Mouse (Mus musculus) layer of hippocampus, postnatal 36 days (tissue): Measurements from ENCODE around the gene She. TPM values are rescaled to one million over a fixed set of nuclear protein-coding genes. Genes with fewer than 3 reads are reported as not detected.
"Not testable (repeated sequence)": the region's sequence is repeated elsewhere in the genome, so short reads cannot be mapped to it uniquely, and the experiment has no call there.

ENCODE experiments used
- DNase-seq, 2 experiments: peaks; one replicate each; pipeline ENCODE4 v3.0.0; 2022
- total RNA-seq, 2 experiments: library from RNA; stranded (reverse); gene quantifications; 2 replicates each; pipeline ENCODE4 v1.2.3; 2021

Gene She
- total RNA-seq, 2 experiments from 2014 or later, result 2.4 to 2.9 TPM

DNA sequence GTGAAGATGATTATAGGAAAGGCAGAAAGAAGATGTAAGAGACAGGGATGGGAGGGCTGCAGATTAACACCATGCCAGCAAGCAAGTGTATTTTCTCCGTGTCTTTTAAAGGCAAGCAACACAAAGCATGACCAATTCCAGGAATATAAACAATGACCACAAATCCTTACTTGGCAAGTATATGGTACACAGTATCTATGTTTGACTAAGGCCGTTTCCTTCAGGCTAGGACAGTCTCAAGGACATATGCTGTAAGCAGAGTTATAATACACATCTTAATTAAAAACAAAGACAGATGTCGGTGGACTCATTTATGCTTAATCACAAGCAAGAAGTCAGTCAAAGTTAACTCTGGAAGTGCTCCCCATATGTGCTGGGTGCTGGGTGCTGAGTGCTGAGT lies 12.6 kb upstream of the She start:
- DNase-seq, result no peak

DNA sequence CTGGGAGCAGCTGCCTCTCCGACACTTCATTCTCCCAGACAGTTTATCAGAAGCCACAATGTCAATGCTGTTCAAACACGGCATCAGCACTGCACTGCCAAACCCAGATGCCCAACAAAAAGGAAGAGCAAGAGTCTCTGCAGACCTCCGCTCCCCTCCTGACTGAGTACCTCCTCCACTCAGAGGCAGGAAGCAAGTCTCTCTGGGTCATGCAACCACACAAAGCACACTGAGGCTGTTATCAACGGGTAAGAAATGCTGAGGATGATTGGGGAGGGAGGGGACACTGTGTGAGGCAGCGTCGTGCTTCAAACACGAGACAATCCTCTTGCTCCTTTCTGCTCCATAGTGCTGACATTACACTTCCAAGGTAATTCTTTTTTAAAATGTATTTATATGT lies 11.3 kb upstream of the She start:
- DNase-seq, result no peak

DNA sequence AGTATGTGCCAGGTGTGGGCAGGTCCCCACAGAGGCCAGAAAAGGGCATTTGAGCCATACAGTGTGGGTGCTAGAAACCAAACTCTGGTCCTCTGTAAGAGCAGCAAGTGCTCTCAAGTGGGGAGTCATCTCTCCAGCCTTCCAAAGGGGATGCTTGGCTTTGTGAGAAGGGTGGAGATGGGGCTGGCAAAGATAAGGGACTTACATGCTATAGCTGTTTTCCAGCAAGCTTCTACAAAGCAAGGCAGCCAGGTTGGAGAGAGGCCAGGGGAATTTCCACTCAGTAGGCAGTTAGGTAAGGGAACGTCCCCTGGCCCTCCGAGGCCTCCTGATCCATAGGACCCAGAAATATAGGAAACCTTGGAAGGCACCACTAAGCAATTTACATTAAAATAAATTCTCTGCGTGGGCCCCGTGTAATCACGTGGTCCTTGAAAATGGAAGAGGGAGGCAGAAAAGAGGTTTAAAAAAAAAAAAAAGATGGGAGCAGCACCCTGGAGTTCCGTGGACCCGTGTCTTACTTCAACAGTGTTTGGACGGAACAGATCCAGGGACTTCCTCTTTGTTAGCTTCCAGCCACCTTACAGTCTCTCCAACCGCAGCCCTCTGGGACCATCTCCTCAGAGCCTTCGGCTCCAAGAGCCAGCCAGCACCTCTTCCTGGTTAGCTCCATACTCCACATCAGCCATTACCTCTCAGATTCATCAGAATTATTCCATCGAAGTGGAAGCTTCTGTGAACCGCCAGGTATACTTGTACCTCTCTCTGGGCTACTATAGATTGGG lies 10.7 kb upstream of the She start:
- DNase-seq, result no peak

DNA sequence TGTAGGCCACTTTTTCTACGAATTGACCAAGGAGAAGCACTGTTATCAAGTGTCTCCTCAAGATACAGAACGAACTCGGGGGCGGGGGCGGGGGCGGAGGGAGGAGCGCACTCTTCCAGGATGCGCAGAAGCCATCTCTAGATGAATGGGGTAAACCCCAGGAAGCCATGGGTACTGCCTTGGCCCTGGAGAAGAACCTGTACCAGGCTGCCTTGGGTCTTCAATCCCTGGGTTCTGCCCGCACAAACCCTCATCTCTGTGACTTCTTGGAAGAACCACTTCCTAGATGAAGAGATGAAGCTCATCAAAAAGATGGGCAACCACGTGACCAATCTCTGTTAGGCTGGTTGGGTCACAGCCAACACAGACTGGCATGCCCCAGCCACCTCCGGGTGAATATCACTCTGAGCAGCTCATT lies 10.1 kb upstream of the She start:
- DNase-seq, result no peak

DNA sequence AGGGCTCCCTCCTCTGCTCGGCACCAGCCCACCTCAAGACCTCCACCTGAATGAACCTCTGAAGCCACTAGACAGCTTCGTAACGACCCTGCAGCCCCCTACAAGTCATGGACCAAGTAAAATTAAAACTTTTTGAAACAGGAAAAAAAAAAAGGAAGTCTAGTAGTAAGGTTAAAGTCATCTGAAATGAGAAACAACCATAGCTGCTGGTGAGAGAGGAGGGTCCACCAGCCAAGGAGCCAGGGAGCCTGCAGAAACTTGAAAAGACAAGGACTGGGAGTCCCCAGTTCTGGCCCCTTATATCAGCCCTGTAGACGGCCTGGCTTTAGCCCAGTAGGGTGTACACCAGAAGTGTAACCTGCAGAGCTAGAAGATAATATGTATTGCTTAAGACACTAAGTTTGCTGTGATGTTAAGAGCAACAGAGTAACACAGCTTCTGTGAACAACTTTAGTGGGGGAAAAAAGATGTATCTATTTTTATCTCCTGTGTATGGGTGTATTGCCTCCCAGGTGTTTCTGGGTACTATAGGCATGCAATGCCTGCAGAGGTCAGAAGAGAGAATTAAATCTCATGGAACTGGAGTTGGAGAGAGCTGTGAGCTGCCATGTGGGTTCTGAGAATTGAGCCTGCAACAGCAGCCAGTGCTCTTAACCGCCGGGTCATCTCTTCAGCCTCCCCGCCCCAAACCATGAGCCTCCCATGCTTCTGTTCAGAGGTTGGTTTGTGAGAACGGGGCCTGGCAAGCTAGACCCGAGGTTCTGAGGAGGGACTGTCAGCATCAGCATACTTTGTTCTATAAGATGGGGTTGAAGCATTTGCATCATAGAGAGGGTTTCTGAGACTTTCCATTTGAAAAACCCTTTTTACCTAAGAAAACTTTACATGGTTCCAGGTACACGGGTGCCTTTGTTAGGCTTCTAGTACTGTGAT lies 9.4 kb upstream of the She start:
- no peak for DNase-seq

DNA sequence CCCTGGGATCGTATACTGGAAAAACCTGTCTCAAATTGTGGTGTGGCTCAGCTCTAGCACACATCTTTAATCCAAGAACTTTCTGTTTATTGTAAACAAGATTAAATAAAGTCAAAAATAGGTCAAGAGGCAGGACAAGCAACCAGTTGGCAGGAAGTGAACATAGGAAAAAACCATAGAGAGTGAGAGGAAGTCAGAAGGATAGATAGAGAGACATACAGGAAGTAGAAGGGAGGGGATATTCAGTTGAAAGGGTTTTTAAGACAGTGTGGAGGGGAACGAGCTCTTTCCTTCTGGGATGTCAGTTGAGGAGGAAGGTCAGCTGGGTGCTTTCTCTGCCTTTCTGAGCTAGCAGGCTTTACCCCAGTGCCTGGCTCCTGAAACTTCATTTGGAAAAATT lies 7.6 kb upstream of the She start:
- DNase-seq, result no peak

DNA sequence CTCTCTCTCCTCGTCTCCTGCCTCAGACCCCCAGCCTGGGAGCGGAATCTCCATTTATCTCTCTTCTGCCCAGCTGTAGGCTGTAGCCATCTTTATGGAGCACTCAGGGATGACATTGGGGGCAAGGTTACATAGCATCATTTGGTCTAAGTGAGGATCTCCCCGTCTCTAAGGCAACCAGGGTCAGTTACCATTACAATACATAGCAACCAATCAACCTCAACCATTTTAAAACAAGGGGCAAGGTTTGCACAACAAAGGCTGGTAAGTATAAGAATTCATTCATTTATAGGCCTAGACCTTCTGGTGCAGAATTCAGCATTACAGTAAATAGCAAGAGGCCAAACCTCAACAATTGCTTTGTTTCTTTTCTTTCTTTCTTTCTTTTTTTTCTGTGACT lies 4.9 kb upstream of the She start:
- no peak for DNase-seq

DNA sequence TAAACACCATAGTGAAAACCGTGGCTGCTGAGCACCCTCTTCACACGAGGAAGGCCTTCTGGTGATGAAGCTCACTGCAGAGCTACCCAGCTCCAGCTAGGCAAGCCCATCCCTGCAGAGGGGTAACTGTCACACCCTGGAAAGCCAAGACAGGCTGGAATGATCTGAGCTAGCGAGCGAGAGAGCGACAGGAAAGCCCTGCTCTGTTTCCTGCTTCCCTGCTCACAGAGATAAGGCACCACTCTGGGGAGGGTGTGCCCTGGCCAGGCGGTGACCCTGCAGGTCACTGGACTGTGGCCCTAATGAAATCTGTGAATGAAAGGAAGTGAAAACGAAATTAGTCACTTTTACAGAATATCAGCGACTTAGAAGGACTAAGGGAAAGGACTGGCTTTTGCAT lies 4.2 kb downstream of the She start:
- DNase-seq, result no peak

DNA sequence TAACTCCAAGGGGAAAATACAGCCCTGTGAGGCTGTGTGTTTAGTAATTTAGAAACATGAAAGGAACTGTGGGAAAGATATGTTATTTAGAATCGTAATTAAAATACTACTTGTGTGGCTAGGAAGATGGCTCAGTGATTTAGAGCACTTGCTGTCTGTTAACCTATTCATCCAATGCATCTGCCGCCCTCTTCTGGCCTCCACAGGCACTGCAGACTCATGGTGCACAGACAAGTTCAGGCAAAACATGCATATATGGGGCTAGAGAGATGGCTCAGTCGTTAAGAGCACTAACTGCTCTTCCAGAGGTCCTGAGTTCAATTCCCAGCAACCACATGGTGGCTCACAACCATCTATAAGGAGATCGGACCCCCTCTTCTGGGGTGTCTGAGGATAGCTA lies 11.1 kb downstream of the She start:
- DNase-seq, result no peak

DNA sequence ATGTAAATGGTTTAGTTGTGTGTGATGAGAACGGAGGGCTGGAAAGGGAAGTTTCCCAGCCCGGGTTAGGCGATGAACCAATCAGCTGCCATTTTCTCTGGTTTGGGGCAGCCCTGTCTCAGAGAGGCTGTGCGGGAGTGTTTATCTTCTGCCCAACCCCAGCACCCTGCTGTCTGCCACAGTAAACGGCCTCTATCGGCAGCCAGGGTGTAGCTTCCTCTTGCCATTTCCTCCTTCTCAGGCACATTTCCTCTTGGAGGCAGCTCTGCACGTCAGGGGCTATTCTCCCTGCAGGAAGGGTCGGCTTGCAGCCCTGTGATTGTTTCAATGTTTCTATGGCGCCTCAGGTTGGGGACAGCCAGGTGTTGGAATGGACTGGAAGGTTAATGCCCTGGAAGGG lies 12.0 kb downstream of the She start:
- DNase-seq, result no peak

DNA sequence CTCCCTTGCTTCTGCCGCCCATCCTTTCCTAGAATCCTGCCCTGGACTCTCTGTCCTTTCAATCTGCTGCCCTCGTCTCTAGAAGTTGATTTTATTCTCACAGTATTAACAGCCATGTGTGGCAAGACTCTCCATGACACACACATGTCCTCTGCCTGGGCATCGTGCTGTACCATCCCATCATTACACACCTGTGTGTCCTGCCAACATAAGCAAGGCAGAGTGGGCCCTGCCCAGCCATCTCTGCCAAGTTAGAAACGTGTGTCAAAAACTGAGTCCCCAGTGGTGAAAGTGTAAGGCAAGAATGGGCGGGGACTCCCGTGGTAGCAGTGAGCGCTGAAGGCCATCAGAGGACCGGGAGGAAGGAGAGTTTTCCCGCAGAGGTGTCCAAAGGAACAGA lies 14.6 kb downstream of the She start:
- no peak for DNase-seq

DNA sequence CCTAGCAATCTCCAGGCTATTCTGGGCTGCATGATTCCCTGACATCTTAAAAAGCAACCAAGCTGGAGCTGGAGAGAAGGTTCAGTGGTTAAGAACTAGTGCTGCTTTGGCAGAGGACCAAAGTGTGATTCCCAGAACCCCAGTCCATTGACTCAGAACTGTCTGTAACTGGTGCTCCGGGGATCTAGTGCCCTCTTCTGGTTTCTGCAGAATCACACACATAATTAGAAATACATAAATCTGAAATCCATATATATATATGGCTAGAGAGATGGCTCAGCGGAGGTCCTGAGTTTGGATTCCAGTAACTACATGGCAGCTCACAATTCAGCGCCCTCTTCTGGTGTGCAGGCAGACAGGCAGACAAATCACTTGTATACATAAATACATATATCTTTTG lies 16.0 kb downstream of the She start:
- no peak for DNase-seq

DNA sequence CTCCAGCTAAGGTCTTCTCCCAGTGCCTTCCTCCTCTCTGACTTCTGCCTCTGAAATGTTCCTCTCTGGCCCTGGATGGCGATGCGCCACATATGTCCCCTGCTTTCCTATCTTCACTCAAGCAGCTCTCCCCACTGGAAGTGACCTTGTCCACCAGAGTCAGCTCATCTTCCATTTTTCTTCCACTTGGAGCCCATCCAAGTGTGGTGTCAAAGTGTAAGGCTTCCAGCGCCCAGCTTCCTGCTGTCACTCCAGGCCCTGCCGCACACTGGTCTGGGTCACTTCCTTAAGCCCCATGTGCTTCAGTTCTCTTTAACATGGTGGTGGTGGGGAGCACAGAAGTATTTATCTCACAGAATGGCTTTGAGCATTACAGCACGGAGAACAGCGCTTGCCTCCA lies 16.4 kb downstream of the She start:
- no peak for DNase-seq

DNA sequence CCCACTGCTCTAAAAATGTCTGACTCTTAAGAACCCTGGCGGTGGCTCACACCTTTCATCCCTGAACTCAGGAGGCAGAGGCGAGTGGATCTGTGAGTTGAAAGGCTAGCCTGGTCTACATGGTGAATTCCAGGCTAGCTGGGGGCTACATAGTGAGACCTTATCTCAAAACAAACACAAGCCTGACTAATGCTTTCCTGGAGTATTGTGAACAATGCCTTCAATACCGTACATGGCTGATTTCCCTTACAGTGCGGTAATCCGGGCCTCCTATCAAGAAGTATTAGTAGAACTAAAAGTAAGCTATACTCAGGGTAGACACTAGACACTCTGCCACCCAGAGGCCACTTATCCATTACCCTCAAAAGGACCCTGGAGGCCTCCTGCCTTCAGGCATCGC lies 16.9 kb downstream of the She start:
- DNase-seq, result no peak

DNA sequence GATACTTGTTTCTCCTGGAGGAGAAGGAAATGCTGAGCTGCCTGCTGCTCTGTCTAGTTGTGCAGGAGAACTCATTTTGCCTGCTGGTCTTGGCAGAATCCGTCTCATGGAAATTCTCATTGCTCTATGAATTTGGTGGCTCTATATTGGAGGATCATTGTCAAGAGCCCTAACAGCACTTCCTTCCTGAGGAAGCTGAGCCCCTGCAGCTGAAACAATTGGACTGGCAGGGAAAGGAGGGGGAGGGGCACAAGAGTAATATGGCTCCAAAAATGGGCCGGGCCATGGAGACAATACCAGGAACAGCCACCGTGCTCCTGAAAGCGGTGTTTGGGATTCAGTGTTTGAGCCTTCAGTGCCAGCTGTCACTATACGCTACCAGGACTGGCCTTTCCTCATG lies 22.6 kb downstream of the She start:
- no peak for DNase-seq

DNA sequence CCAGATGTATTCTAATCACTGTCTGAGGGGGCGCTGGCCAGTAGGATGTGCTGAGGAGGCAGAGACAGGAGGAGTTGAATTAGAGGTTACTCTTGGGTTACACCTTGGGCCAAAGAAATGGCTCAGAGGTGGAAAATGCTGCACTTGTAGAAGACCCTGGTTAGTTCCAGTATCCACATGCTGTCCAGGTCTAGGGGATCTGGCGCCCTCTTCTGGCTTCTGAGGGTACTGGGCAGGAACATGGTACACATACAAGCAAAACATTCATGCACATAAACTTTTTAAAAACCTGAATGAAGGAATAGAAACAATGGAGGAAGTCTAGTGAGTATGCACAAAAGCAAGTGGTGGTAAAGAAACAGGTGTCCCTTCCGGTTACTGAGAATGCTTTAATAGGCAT lies 26.2 kb downstream of the She start:
- no peak for DNase-seq

DNA sequence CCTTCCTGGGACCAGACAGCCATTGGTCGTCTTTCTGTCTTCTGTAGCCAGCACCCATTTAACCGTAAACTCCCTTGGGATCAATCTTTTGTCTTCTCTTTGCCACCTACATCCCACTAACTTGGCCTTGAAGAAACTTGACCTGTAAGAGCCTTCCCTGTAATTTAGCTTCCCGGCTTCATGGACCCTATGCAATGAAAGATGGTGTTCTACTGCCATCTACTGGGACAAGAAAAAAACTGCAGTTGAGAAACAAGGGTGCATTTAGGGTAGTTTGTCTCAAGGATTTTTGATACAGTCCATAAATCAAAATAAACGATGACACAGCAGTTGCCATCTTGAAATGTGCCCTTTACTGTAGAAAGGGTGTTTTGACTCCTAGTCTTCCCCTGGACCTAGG lies 27.0 kb downstream of the She start:
- no peak for DNase-seq

DNA sequence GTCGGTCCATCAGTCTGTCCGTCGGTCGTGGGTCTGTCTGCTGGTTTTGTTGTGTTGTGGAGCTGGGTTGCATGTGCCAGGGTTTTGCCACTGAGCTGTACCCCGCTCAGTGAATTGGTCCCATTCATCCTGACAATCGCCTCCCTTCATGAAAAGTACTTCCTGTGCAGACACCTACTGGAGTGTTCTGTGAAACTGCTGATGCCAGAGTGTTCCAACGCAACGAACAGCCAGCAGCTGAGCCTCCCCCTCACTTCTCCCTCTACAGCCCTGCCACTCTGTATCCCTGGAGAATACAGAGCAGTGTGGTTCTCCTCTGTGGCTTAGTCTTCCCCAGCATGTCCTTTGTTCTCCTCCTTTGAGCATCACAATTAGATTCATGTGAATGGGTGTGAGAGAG lies 27.7 kb downstream of the She start:
- peak; percentile 69 to 76 for DNase-seq

DNA sequence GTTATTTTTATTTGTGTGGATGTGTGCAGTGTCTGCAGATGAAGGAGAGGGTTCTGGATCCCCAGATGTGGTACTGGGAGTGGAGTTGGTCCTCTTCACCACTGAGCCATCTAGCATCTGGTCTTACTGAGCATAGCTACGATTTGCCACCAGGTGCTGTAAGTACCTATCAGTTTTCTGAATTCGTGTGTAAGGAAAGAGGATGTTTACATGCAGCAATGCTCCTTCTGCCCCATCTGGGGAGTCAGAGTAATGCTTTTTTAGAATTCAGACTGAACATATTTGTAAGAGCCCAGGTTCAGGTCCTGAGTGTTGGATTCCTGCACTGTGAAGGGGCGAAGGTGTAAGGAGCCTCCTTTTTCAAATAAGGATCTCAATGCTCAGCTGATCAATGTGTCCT lies 28.8 kb downstream of the She start:
- no peak for DNase-seq

DNA sequence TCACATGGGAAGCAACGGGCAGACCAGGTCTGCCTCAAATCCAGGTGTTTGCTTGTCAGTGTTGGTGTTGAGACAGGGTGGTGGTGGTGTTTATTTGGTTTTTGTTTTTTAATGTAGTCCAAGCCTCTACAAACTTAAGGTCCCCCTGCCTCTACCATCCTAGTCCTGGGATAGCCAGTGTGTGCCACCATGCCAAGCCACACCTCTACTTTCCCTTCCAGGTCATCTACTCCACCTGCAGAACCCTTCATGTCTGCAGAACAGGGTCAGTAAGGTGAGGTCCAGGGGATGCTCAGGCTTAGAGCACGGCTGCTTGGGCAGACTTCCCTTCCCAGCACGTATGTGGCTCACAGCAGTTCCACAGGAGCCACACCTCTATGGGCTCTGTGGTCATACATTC lies 29.2 kb downstream of the She start:
- no peak for DNase-seq

DNA sequence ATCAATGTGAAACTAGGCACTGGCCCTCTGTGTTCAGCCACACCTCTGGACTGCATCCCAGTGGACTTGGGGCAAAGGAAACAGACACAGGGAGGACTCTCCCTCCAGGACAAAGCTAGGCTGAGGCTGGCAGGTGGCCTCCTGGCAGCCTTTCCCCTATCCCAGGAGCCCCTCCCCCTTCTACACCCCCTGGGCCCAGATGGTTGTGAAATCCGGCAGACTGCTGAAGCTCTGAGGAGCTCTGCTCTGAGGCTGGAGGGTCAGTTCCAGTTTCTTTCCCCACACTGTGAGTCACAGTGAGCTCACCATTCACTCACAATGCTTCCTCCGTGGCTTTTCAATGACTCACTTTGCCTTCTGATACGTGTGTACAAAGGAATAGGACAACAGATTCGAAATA lies 29.9 kb downstream of the She start:
- peak; percentile 54 to 56 for DNase-seq

DNA sequence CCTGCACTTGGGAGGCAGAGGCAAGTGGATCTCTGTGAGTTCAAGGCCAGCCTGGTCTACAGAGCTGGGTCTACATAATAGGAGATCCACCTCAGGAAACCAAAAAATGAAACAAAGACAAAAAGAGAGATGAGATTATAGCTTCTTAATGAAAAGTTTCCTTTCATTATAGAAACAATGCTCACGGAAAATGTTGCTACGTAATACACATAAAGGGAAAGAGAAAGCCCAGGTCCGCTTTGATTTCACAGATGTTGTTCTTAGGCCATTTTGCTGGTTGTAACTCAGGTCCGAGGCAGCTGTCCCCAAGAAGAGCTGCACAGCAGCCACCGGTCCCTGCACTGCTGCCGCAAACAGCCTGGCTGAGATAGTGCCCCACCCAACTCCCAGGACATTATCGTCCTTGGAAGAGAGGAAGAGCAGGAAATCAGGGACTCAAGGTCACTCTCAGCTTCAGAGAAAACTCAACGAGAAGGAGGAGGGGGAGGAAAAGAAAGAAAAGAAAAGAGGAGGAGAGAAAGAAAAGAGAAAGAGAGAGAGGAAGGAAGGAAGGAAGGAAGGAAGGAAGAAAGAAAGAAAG lies 31.1 kb downstream of the She start:
- DNase-seq, result no peak

DNA sequence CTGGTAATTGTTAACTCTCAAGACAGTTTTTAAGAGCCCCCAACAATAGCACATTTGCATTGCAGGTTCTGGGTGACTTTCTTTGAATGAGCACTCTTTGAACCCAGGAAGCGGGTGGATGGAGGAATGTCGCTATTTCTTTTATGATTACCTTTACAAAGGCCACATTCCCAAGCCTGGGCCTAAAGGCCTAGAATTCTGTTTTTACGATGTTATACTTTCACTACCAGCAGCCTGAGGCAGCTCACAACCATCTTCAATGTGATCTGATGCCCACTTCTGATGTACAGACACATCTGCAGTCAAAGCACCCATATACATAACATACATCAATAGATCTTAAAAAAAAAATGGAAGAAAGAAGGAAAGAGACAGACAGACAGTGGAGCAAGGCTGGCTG lies 32.1 kb downstream of the She start:
- DNase-seq, result not testable (repeated sequence)
